Mouse (Mus musculus): ENCODE measurements at regions not wholly inside any gene's neighbourhood (a gene's known extent, or its start where the extent isn't known, plus 50 kb on each side); places are given as distances from the start of the nearest gene placed in this dataset.

DNA sequence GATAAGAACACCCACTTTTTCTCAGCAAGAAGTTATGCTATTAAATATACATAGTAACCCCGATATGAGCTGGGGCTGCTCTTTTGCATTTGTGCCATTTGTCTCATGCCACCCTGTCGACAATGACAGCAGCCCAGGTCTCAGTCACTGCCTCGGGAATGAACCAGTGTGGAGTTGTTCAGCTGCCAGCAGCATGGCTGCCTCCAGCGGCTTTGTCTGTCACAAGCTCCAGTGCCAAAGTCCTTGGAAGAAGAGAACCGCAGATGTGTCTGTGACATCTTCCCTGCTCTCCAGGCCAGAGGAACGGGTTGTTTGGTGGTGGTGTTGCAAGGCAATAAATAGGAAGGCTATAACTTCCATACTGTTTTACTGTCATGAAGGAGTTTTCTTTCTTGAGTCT lies 130.7 kb downstream of the Cep170 start:
- Histone ChIP-seq H3K27ac (ENCODE audit: insufficient read depth, low read depth, low read length) (no peak overlapping the region), H3K4me1 (ENCODE audit: control insufficient read depth, insufficient read depth, insufficient read length, low read length) (no peaks in the 10 kb centered on the region), H3K27me3 (ENCODE audit: control insufficient read depth, insufficient read depth, low read length) (no peaks in the 10 kb centered on the region), H3K4me3 (ENCODE audit: low read depth, low read length) (no peak overlapping the region), H3K36me3 (ENCODE audit: control insufficient read depth, insufficient read depth, low read length) (no peaks in the 10 kb centered on the region)
- TF ChIP-seq POLR2A (IDR thresholded peaks at IDR 0.05; ENCODE audit: low read depth, low read length): no peak
- TF ChIP-seq CTCF (IDR thresholded peaks at IDR 0.05; ENCODE audit: extremely low read depth, insufficient read length, insufficient replicate concordance, low read depth, low read length): no peak
- 77% methylated on average over 6 of the region's 6 CpGs for WGBS

DNA sequence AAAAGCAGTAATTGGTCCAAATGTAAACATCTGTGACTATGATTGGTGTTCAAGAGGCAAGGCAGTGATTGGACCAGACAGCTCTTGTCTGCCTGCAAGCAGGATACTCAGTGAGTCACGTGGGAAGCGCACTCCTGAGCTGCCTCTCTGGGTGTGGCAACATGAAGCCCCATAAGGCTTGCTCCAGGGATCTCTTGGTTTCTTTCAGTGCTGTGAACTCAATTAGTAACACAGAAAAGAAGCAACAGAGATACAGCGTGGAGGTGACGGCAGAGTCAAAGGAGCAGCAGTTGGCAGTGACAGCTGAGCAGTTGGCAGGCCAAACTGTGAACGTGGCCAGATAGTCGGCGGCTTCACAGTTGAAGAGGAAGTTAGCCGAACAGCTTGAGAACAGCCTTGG lies 131.9 kb downstream of the Cep170 start:
- H3K4me3 ChIP-seq (ENCODE audit: low read depth, low read length): no peak overlapping the region
- H3K27ac ChIP-seq (ENCODE audit: insufficient read depth, low read depth, low read length): no peak overlapping the region
- TF ChIP-seq CTCF (IDR thresholded peaks at IDR 0.05; ENCODE audit: extremely low read depth, insufficient read length, insufficient replicate concordance, low read depth, low read length) (no peak), POLR2A (IDR thresholded peaks at IDR 0.05; ENCODE audit: low read depth, low read length) (no peak)
- no peaks in the 10 kb centered on the region for H3K36me3 ChIP-seq (ENCODE audit: control insufficient read depth, insufficient read depth, low read length)
- no peaks in the 10 kb centered on the region for H3K27me3 ChIP-seq (ENCODE audit: control insufficient read depth, insufficient read depth, low read length)
- no peaks in the 10 kb centered on the region for H3K4me1 ChIP-seq (ENCODE audit: control insufficient read depth, insufficient read depth, insufficient read length, low read length)
- 75% methylated on average over 8 of the region's 8 CpGs for WGBS

DNA sequence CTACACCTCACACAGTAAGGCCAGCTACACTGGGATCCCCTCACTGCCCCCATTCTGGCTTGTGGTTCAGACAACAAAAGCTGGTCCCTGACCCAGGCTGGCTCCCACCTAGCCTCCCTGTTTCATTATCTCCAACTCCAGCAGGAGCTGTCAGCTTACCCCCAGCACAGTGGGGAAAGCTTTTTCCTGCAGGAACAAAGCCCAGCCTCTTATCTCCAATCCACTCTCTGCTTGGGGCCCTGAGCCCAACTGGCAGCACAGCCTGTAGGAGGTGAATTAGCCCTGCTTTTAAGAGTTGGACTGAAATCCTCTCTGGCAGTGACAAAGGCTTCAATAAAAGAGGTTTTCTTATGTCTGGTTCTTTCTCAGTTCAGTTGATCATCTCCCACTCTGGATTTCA lies 138.7 kb downstream of the Cep170 start:
- Histone ChIP-seq H3K36me3 (ENCODE audit: control insufficient read depth, insufficient read depth, low read length) (no peaks in the 10 kb centered on the region), H3K4me3 (ENCODE audit: low read depth, low read length) (no peak overlapping the region), H3K27ac (ENCODE audit: insufficient read depth, low read depth, low read length) (no peak overlapping the region), H3K4me1 (ENCODE audit: control insufficient read depth, insufficient read depth, insufficient read length, low read length) (no peaks in the 10 kb centered on the region), H3K27me3 (ENCODE audit: control insufficient read depth, insufficient read depth, low read length) (no peaks in the 10 kb centered on the region)
- TF ChIP-seq CTCF (IDR thresholded peaks at IDR 0.05; ENCODE audit: extremely low read depth, insufficient read length, insufficient replicate concordance, low read depth, low read length) (no peak), POLR2A (IDR thresholded peaks at IDR 0.05; ENCODE audit: low read depth, low read length) (no peak)

DNA sequence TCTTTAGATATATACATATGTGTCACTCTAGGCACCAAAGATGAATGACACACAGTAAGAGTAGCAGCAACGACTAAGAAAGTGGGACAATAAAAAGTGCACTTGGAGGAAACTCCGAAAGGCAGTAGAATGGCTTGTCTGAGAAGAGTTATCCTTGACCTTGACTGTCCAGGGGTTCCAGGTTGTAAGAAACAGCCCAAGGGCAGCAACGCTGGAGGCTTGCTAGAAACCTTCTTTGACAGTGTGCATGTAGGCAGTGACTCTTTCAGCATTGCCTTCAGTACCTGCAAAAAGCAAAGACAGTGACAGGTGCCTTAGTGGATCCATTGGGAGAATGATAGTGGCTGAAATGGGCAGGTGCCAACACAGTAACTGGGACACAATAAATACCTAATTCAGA lies 142.8 kb downstream of the Cep170 start:
- Histone ChIP-seq H3K4me3 (ENCODE audit: low read depth, low read length) (no peak overlapping the region), H3K27me3 (ENCODE audit: control insufficient read depth, insufficient read depth, low read length) (no peaks in the 10 kb centered on the region), H3K27ac (ENCODE audit: insufficient read depth, low read depth, low read length) (no peak overlapping the region), H3K36me3 (ENCODE audit: control insufficient read depth, insufficient read depth, low read length) (no peaks in the 10 kb centered on the region), H3K4me1 (ENCODE audit: control insufficient read depth, insufficient read depth, insufficient read length, low read length) (no peaks in the 10 kb centered on the region)
- no peak for TF ChIP-seq CTCF (IDR thresholded peaks at IDR 0.05; ENCODE audit: extremely low read depth, insufficient read length, insufficient replicate concordance, low read depth, low read length)
- no peak for TF ChIP-seq POLR2A (IDR thresholded peaks at IDR 0.05; ENCODE audit: low read depth, low read length)
- WGBS: 64% methylated on average over 3 of the region's 3 CpGs

DNA sequence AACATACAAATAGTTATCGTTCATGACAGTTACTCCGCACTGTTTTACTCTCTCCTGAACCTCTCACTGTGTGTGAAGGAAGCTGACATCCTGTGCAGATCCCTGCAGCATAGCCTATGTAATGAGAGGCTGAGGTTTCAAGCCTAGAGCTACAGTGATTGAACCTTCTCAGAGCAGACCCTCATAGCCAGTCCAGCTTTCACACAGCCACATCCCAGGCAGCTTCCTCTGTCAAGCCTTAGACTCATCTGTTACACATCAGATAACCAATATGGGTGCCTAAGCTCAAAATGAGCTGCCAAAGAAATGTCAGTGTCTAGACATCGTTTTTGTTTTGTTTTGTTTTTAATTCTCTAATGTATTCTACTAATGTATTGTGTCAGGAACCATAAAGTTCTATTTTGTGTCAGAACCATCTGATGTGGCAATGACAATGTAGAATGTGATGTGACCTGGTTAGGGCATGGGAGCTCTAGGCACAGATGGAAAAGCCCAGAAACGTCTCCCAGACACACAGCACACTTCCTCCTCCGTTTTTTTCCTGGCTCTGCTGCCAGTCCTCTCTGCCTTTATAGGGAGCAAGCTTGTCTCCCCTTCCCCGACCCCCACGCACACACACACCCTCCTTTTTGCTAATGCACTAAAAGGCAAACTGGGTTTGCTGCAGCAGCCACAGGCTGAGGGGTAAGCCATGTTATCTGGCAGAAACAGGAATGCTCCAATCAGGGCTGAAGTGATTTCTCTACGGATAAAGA lies 146.1 kb downstream of the Cep170 start:
- TF ChIP-seq POLR2A (IDR thresholded peaks at IDR 0.05; ENCODE audit: low read depth, low read length): no peak
- TF ChIP-seq CTCF (IDR thresholded peaks at IDR 0.05; ENCODE audit: extremely low read depth, insufficient read length, insufficient replicate concordance, low read depth, low read length): no peak
- no peaks in the 10 kb centered on the region for H3K36me3 ChIP-seq (ENCODE audit: control insufficient read depth, insufficient read depth, low read length)
- no peaks in the 10 kb centered on the region for H3K27me3 ChIP-seq (ENCODE audit: control insufficient read depth, insufficient read depth, low read length)
- no peak overlapping the region for H3K4me3 ChIP-seq (ENCODE audit: low read depth, low read length)
- H3K27ac ChIP-seq (ENCODE audit: insufficient read depth, low read depth, low read length): no peak overlapping the region
- H3K4me1 ChIP-seq (ENCODE audit: control insufficient read depth, insufficient read depth, insufficient read length, low read length): no peaks in the 10 kb centered on the region
- 62% methylated on average over 8 of the region's 8 CpGs for WGBS

DNA sequence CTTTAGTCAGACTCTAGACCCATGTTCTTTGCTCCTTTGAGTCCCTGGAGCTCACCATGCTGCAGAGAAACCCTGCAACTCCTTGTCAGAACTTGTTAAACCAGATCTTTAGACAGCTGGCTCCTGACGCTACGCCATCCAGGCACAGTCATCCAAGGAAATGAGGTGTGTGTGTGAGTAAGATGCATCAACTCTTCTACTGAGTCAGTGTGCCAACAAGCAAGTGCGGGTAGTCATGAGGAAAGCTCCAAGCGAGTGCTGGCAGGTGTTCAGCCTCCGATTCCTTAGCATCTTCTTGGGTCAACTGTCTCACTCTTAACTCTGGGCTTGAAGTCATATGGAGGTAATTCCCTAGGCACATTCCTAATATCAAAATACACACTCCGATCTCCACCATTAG lies 153.6 kb downstream of the Cep170 start:
- no peak for TF ChIP-seq POLR2A (IDR thresholded peaks at IDR 0.05; ENCODE audit: low read depth, low read length)
- no peak for TF ChIP-seq CTCF (IDR thresholded peaks at IDR 0.05; ENCODE audit: extremely low read depth, insufficient read length, insufficient replicate concordance, low read depth, low read length)
- Histone ChIP-seq H3K4me1 (ENCODE audit: control insufficient read depth, insufficient read depth, insufficient read length, low read length) (no peaks in the 10 kb centered on the region), H3K27me3 (ENCODE audit: control insufficient read depth, insufficient read depth, low read length) (no peaks in the 10 kb centered on the region), H3K36me3 (ENCODE audit: control insufficient read depth, insufficient read depth, low read length) (no peaks in the 10 kb centered on the region), H3K4me3 (ENCODE audit: low read depth, low read length) (no peak overlapping the region), H3K27ac (ENCODE audit: insufficient read depth, low read depth, low read length) (no peak overlapping the region)
- WGBS: 88% methylated on average over 6 of the region's 6 CpGs

DNA sequence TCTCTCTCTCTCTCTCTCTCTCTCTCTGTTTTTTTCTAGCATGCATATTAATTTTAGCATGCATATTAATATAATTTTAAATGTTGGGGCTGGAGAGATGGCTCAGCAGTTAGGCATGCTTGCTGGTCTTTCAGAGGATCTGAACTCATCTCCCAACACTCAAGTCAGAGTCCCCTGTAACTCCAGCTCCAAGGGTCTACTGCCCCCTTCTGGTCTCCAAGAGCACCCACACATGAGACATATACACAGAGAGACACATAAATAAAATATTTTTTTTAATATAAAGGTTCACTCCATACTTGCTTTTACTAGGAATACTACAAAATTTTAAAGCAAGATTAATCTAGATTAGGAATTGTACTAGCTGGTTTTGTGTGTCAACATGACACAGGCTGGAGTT lies 155.2 kb downstream of the Cep170 start:
- no peaks in the 10 kb centered on the region for H3K36me3 ChIP-seq (ENCODE audit: control insufficient read depth, insufficient read depth, low read length)
- TF ChIP-seq CTCF (IDR thresholded peaks at IDR 0.05; ENCODE audit: extremely low read depth, insufficient read length, insufficient replicate concordance, low read depth, low read length) (no peak), POLR2A (IDR thresholded peaks at IDR 0.05; ENCODE audit: low read depth, low read length) (no peak)
- no peak overlapping the region for H3K27ac ChIP-seq (ENCODE audit: insufficient read depth, low read depth, low read length)

More for the DNA sequence above, 155.2 kb downstream of the Cep170 start:
- H3K4me3 ChIP-seq (ENCODE audit: low read depth, low read length): no peak overlapping the region
- no peaks in the 10 kb centered on the region for H3K27me3 ChIP-seq (ENCODE audit: control insufficient read depth, insufficient read depth, low read length)
- no peaks in the 10 kb centered on the region for H3K4me1 ChIP-seq (ENCODE audit: control insufficient read depth, insufficient read depth, insufficient read length, low read length)

All from small intestine, adult 2 months (tissue).